Mouse (Mus musculus): Measurements from ENCODE around the gene Sox1. TPM values are rescaled to one million over a fixed set of nuclear protein-coding genes. Genes with fewer than 3 reads are reported as not detected.

Gene Sox1
- polyA plus RNA-seq, 1 experiment from 2014 or later = not detected

DNA sequence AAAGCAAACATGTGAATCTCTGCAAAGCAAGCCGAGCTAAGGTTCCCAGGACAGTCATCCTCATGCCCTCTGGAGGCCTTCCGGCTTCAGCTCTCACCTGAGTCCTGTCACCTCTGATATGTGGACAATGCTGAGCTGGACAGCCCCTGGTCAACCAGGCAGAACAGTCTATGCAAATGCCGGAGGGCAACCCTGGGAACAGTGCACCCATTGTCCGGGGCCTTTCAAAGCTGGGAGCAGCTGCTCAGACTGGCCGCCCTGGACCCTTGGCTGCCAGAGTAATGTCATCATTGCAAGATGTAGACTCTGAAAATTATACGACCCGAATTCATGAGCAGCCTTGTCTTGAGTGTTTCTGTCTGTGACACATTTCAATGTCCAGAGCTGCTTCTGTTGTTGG is 37.5 kb downstream of the Sox1 start:
- Histone ChIP-seq H3K4me3 (ENCODE audit: low read length) (no peak overlapping the region), H3K4me1 (ENCODE audit: insufficient read depth, low read length) (peaks cover 17% of the 10 kb centered on the region), H3K36me3 (ENCODE audit: insufficient read depth, low read length) (no peaks in the 10 kb centered on the region), H3K9me3 (ENCODE audit: low read length) (no peaks in the 10 kb centered on the region), H3K9ac (replicated peaks; ENCODE audit: low read length) (no peak overlapping the region), H3K4me2 (replicated peaks; ENCODE audit: low read depth, low read length) (no peak overlapping the region), H3K27me3 (ENCODE audit: insufficient read depth, low read length) (peaks cover 77% of the 10 kb centered on the region), H3K27ac (ENCODE audit: low read length) (no peak overlapping the region)
- WGBS = 65% methylated on average over 7 of the region's 7 CpGs
- ATAC-seq (ENCODE audit: low FRiP score, low TSS enrichment) = no peak

DNA sequence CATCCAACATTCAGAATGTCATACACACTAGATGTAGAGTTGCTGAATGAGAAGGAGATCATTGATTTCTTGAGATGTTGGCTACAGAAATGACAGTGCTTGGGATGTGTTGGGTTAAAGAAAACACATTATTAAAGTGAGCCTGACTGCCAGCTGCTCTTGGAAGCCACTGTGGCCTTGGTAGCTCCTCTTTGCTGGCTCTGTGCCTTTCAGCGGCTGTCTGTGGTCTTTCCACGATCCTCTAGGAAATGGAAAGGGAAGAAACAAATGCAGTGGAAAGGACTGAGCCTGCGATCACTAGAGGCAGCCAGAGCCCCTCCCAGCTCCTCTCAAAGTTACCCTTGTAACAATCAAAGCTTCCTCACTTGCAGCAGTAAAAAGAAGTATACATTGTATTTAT is 39.7 kb downstream of the Sox1 start:
- Histone ChIP-seq H3K4me2 (replicated peaks; ENCODE audit: low read depth, low read length) (no peak overlapping the region), H3K4me3 (ENCODE audit: low read length) (no peak overlapping the region), H3K27ac (ENCODE audit: low read length) (no peak overlapping the region), H3K27me3 (ENCODE audit: insufficient read depth, low read length) (peaks cover 60% of the 10 kb centered on the region), H3K36me3 (ENCODE audit: insufficient read depth, low read length) (no peaks in the 10 kb centered on the region), H3K9ac (replicated peaks; ENCODE audit: low read length) (no peak overlapping the region), H3K4me1 (ENCODE audit: insufficient read depth, low read length) (peaks cover 10% of the 10 kb centered on the region), H3K9me3 (ENCODE audit: low read length) (no peaks in the 10 kb centered on the region)
- WGBS = 57% methylated on average over 3 of the region's 3 CpGs
- no peak for ATAC-seq (ENCODE audit: low FRiP score, low TSS enrichment)

DNA sequence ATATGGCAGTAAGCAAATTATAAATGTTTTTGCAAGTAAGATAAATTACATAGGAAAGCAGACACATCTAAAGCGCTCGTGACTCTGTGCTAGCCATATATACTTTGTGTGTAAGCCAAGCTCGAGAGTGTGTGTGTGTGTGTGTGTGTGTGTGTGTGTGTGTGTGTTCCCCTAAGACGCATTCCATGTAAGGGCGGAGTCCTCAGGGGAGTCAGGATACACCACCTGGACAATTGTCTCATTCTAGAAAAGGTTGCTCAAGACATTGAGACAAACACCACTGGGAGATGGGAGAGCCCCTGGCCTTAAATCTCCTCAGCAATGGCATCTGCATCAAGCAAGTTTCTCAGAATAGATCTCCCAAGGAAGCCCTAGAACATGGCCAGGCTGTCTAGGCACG is 42.9 kb downstream of the Sox1 start:
- 82% methylated on average over 6 of the region's 6 CpGs for WGBS
- Histone ChIP-seq H3K4me3 (ENCODE audit: low read length) (no peak overlapping the region), H3K27me3 (ENCODE audit: insufficient read depth, low read length) (peaks cover 27% of the 10 kb centered on the region), H3K9me3 (ENCODE audit: low read length) (no peaks in the 10 kb centered on the region), H3K9ac (replicated peaks; ENCODE audit: low read length) (no peak overlapping the region), H3K4me1 (ENCODE audit: insufficient read depth, low read length) (no peaks in the 10 kb centered on the region), H3K36me3 (ENCODE audit: insufficient read depth, low read length) (no peaks in the 10 kb centered on the region), H3K27ac (ENCODE audit: low read length) (no peak overlapping the region), H3K4me2 (replicated peaks; ENCODE audit: low read depth, low read length) (no peak overlapping the region)
- ATAC-seq (ENCODE audit: low FRiP score, low TSS enrichment) = no peak

DNA sequence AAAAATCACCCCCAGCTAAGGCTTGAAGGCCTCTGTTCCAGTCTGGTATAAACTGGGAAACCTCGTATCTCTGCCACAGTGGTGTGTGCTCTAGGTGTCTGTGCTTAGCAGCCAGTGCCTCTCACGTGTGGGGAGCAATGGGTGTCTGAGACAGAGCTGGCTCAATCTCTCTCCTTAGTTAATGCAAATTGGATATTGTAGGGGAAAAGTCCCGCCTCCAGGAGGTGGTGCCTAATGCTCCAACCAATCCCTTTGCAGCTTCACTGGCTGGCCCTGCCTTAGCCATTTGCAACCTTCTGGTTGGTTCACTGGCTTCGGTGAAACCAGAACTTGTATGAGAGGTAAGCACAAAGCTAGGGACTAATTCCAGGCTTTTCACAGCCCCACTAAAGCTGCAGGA is 43.9 kb downstream of the Sox1 start:
- Histone ChIP-seq H3K27me3 (ENCODE audit: insufficient read depth, low read length) (peaks cover 17% of the 10 kb centered on the region), H3K4me2 (replicated peaks; ENCODE audit: low read depth, low read length) (no peak overlapping the region)
- ATAC-seq (ENCODE audit: low FRiP score, low TSS enrichment) = no peak

DNA sequence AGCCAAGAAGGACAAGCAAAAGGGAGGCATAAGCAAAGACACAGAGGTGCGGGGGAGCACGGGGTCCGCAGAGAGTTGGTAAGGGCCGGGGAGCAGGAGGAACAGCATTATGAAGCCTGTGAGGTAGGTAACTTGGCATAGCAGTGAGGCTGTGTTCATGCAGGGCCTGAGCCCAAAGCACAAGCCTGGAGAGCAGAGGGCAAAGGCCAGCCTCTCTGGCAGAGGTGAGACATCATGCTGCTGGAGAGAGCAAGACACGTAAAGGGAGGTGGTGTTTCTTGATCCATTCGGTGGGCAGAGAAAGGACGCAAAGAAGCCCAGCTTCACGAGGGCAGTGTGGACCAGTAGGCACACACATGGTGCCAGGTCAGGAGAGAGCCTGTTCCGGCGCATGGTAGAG is 44.8 kb downstream of the Sox1 start:
- 93% methylated on average over 10 of the region's 10 CpGs for WGBS
- H3K9me3 ChIP-seq (ENCODE audit: low read length) = no peaks in the 10 kb centered on the region
- no peaks in the 10 kb centered on the region for H3K4me1 ChIP-seq (ENCODE audit: insufficient read depth, low read length)
- no peak for ATAC-seq (ENCODE audit: low FRiP score, low TSS enrichment)
- H3K4me2 ChIP-seq (replicated peaks; ENCODE audit: low read depth, low read length) = no peak overlapping the region
- H3K27me3 ChIP-seq (ENCODE audit: insufficient read depth, low read length) = peaks cover 17% of the 10 kb centered on the region; the same call in 1 of the 2 replicates
- no peak overlapping the region for H3K27ac ChIP-seq (ENCODE audit: low read length)
- H3K9ac ChIP-seq (replicated peaks; ENCODE audit: low read length) = no peak overlapping the region
- no peak overlapping the region for H3K4me3 ChIP-seq (ENCODE audit: low read length)
- H3K36me3 ChIP-seq (ENCODE audit: insufficient read depth, low read length) = no peaks in the 10 kb centered on the region

More for the DNA sequence above, 43.9 kb downstream of the Sox1 start:
- Histone ChIP-seq H3K27ac (ENCODE audit: low read length) (no peak overlapping the region), H3K9ac (replicated peaks; ENCODE audit: low read length) (no peak overlapping the region), H3K36me3 (ENCODE audit: insufficient read depth, low read length) (no peaks in the 10 kb centered on the region), H3K4me3 (ENCODE audit: low read length) (no peak overlapping the region), H3K4me1 (ENCODE audit: insufficient read depth, low read length) (no peaks in the 10 kb centered on the region), H3K9me3 (ENCODE audit: low read length) (no peaks in the 10 kb centered on the region)
- WGBS = 28% methylated on average over 4 of the region's 4 CpGs

DNA sequence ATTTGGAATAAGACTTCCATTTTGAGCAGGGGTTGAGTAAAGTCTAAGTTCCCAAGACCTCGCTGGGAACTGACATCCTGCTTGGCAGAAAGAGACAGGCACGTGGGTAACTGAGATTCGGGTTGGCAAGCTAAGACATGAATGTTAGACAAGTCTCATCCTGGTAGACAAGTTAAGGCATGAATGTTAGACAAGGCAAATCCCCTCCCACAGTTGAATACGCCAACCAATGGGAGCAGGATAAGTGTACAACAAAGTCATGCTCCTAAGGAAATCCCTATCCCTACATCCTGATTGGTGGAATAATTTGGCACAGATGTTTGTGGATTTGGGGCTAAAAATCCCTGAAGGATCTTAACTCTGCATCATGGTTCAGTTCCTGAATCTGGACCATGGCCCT is 45.9 kb downstream of the Sox1 start:
- Histone ChIP-seq H3K36me3 (ENCODE audit: insufficient read depth, low read length) (no peaks in the 10 kb centered on the region), H3K27ac (ENCODE audit: low read length) (no peak overlapping the region), H3K4me2 (replicated peaks; ENCODE audit: low read depth, low read length) (no peak overlapping the region), H3K9ac (replicated peaks; ENCODE audit: low read length) (no peak overlapping the region), H3K4me3 (ENCODE audit: low read length) (no peak overlapping the region), H3K27me3 (ENCODE audit: insufficient read depth, low read length) (peaks cover 28% of the 10 kb centered on the region), H3K9me3 (ENCODE audit: low read length) (no peaks in the 10 kb centered on the region), H3K4me1 (ENCODE audit: insufficient read depth, low read length) (no peaks in the 10 kb centered on the region)
- ATAC-seq (ENCODE audit: low FRiP score, low TSS enrichment) = no peak
- 88% methylated on average over 4 of the region's 4 CpGs for WGBS

DNA sequence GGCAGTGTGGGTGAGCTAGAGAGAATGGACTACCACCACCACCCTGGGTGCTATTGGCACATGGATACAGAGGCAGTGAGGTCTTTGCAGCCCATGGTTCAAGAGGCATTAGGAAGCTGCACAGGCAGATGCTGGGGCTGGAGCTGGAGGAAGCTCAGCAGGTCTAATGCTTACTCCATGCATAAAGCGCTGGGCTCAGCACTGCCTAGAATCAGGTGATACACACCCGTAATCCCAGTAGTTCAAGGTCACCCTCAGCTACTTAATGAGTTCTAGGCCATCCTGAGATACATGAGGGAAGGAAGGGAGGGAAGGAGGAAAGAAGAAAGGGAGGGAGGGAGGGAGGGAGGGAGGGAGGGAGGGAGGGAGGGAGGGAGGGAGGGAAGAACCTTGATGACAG is 50.2 kb downstream of the Sox1 start:
- no peak overlapping the region for H3K4me2 ChIP-seq (replicated peaks; ENCODE audit: low read depth, low read length)
- no peak overlapping the region for H3K4me3 ChIP-seq (ENCODE audit: low read length)
- no peaks in the 10 kb centered on the region for H3K4me1 ChIP-seq (ENCODE audit: insufficient read depth, low read length)
- 63% methylated on average over 2 of the region's 2 CpGs for WGBS
- H3K9me3 ChIP-seq (ENCODE audit: low read length) = 0 out of 2 replicates have a peak, but pooled peaks cover 5% of the 10 kb centered on the region
- H3K9ac ChIP-seq (replicated peaks; ENCODE audit: low read length) = no peak overlapping the region
- H3K27me3 ChIP-seq (ENCODE audit: insufficient read depth, low read length) = peaks cover 43% of the 10 kb centered on the region
- H3K36me3 ChIP-seq (ENCODE audit: insufficient read depth, low read length) = no peaks in the 10 kb centered on the region
- ATAC-seq (ENCODE audit: low FRiP score, low TSS enrichment) = no peak
- H3K27ac ChIP-seq (ENCODE audit: low read length) = no peak overlapping the region

DNA sequence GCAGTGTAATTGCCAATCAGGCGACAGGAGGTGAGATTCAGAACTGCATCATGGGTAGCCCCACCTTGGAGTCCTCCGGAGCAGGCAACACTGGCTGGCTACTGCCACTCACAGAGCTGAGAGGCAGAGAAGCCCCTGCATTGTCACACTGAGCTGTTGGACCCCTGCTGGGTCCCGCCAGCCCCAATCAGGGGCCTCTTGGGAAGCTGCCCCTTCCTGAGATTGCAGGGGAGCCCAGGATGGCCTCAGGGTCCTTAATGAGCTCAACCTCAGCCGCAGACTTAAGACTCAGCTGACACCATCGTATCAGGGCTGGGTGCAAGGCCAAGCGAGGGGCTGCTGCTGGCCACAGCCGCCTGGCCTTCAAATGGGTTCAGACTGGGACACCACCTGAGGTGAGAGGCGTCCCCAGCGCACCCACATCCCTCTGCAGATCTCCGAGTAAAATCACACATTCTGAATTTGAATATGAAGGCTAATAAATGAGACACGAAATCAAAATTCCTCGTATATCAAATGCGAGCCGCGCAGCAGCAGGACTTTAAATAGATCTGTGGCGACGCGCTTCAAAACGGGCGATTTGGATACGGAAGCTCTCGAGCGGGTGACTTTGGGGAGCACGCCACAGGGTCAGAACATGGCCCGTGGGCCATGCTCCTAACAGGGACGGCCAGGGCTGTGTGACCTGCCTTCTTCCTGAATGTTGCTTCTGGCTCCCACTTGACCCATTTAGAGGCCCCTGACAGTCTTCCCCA is 51.0 kb downstream of the Sox1 start:
- H3K4me2 ChIP-seq (replicated peaks; ENCODE audit: low read depth, low read length) = no peak overlapping the region
- H3K4me1 ChIP-seq (ENCODE audit: insufficient read depth, low read length) = no peaks in the 10 kb centered on the region
- H3K9ac ChIP-seq (replicated peaks; ENCODE audit: low read length) = no peak overlapping the region
- 0 out of 2 replicates have a peak overlapping the region, but pooled peaks have one; percentile 0 for H3K4me3 ChIP-seq (ENCODE audit: low read length)
- H3K36me3 ChIP-seq (ENCODE audit: insufficient read depth, low read length) = no peaks in the 10 kb centered on the region
- ATAC-seq (ENCODE audit: low FRiP score, low TSS enrichment) = no peak; the same call in 1 of the 2 replicates
- H3K9me3 ChIP-seq (ENCODE audit: low read length) = 0 out of 2 replicates have a peak, but pooled peaks cover 5% of the 10 kb centered on the region
- 2% methylated on average over 26 of the region's 26 CpGs for WGBS
- no peak overlapping the region for H3K27ac ChIP-seq (ENCODE audit: low read length)
- peaks cover 48% of the 10 kb centered on the region for H3K27me3 ChIP-seq (ENCODE audit: insufficient read depth, low read length)

Small RNAs within 50 kb of the gene (microRNA-seq; reads per million reads assigned to microRNA genes)
- not detected for gene Gm25239

Other genes starting within 250 kb of the Sox1 start
- not detected in 2 replicates for gene A230072I06Rik, start 116.5 kb upstream of the Sox1 start, polyA plus RNA-seq (2015; fragmentation: Nextera tagmentation; extraction: Ambion mirVana)
- 1.1 and 1.3 TPM in 2 replicates for gene Spaca7, start 177.7 kb downstream of the Sox1 start, polyA plus RNA-seq (2015; fragmentation: Nextera tagmentation; extraction: Ambion mirVana)